Mouse (Mus musculus): ENCODE measurements around the gene Kif19a.

DNA sequence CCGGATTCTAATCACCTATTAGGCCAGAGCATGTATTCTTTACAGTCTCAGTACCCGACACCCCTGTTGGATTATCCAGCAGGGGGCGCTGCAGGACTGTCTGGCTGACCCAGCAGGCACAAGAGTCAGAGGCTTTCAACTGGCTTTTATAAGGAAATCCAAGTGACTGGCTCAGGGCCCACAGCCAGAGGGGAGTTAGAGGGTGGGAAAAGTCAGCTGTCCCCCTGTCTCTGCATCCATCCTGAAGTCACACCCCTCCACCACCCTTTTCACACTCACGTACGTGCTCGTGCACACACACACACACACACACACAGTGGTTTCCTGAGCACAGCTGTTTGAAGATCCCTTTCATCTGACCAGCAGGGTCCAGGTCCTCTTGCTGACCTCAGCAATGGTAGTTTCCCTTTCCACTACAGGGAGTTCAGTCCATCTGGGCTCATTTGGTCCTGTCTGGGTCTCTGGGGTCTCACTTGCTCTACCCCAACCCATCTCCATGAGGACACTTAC, 47.6 kb downstream of the Kif19a start:
- no peak for TF ChIP-seq EP300 (IDR thresholded peaks at IDR 0.05; ENCODE audit: low read depth)
- peak; percentile 90 for TF ChIP-seq CTCF (IDR thresholded peaks at IDR 0.05; ENCODE audit: low read depth)

Measured in liver, embryonic 14.5 days (tissue).